Mouse (Mus musculus) urinary bladder, adult 2 months (tissue): Measurements from ENCODE around the gene Dusp16. TPM values are rescaled to one million over a fixed set of nuclear protein-coding genes. Genes with fewer than 3 reads are reported as not detected.

Experiments
- DNase-seq: peaks from one replicate; pipeline ENCODE4 v3.0.0; 2022; ENCODE audit warnings: low spot score
- polyA plus RNA-seq: library from polyadenylated mRNA; depleted of rRNA; stranded (reverse); fragments of >200 nt; gene quantifications from 2 replicates; pipeline ENCODE4 v1.2.3, GENCODE M21; 2012; rRNA removed

The Dusp16 gene
- polyA plus RNA-seq: 29.4 and 34.6 TPM in 2 replicates

- peak; percentile 60 for DNase-seq
Measured at GRCm38 (mm10) chr6:134792141-134793045, at the start of gene Dusp16. Dusp16 (minus strand) TSS chr6:134792625.

- DNase-seq: no peak
Measured at GRCm38 (mm10) chr6:134840346-134840745, 47.9 kb upstream of the Dusp16 start.

GRCm38 (mm10) chr6:134838111-134838510 lies 45.7 kb upstream of the Dusp16 start:
- no peak for DNase-seq

GRCm38 (mm10) chr6:134834585-134835251 lies 42.3 kb upstream of the Dusp16 start:
- DNase-seq: no peak

GRCm38 (mm10) chr6:134830776-134831175 lies 38.4 kb upstream of the Dusp16 start:
- no peak for DNase-seq

- DNase-seq: peak; percentile 100
Measured at GRCm38 (mm10) chr6:134829786-134830700, 37.6 kb upstream of the Dusp16 start, which contains the start of gene Crebl2. Crebl2 (plus strand) TSS chr6:134830154.

- DNase-seq: no peak
Measured at GRCm38 (mm10) chr6:134822844-134823243, 30.4 kb upstream of the Dusp16 start.

GRCm38 (mm10) chr6:134820411-134820810 lies 28.0 kb upstream of the Dusp16 start:
- DNase-seq: no peak

- DNase-seq: no peak
Measured at GRCm38 (mm10) chr6:134819741-134820140, 27.3 kb upstream of the Dusp16 start.

GRCm38 (mm10) chr6:134817051-134817928 lies 24.9 kb upstream of the Dusp16 start:
- no peak for DNase-seq

- no peak for DNase-seq
Measured at GRCm38 (mm10) chr6:134813066-134813465, 20.6 kb upstream of the Dusp16 start.

GRCm38 (mm10) chr6:134807794-134808193 lies 15.4 kb upstream of the Dusp16 start:
- DNase-seq: no peak

GRCm38 (mm10) chr6:134807091-134807490 lies 14.7 kb upstream of the Dusp16 start:
- DNase-seq: no peak

- DNase-seq: no peak
Measured at GRCm38 (mm10) chr6:134806130-134806529, 13.7 kb upstream of the Dusp16 start.

- DNase-seq: no peak
Measured at GRCm38 (mm10) chr6:134804736-134805277, 12.4 kb upstream of the Dusp16 start.

GRCm38 (mm10) chr6:134802641-134803043 lies 10.2 kb upstream of the Dusp16 start:
- no peak for DNase-seq

GRCm38 (mm10) chr6:134801483-134801882 lies 9.1 kb upstream of the Dusp16 start:
- DNase-seq: no peak

GRCm38 (mm10) chr6:134796297-134796696 lies 3.9 kb upstream of the Dusp16 start:
- no peak for DNase-seq

GRCm38 (mm10) chr6:134793911-134794520 lies 1.6 kb upstream of the Dusp16 start:
- DNase-seq: peak; percentile 70
